Mouse (Mus musculus) myocyte (in vitro differentiated cells): ENCODE data around the gene Zfp729a.
"Not testable (repeated sequence)": the region's sequence is repeated elsewhere in the genome, so short reads cannot be mapped to it uniquely, and the experiment has no call there.

Experiments used
- E2F4 ChIP-seq: IDR thresholded peaks from one replicate; pipeline ENCODE4 v1.6.1; 2011; ENCODE audit warnings: mild to moderate bottlenecking, control low read depth, moderate library complexity; ENCODE audit not compliant: insufficient read depth
- MYOG ChIP-seq, 3 experiments: IDR thresholded peaks; one replicate each; pipeline ENCODE4 v1.6.1; 2011; ENCODE audit warnings: control low read depth in 2 of 3, low read depth in 2 of 3, mild to moderate bottlenecking in 2 of 3; ENCODE audit not compliant: insufficient read length in 2 of 3, control insufficient read depth in 1 of 3, insufficient read depth in 1 of 3
- POLR2A ChIP-seq: IDR thresholded peaks from one replicate; pipeline ENCODE4 v1.6.1; 2011; ENCODE audit warnings: low read depth, mild to moderate bottlenecking, control low read depth, moderate library complexity; ENCODE audit not compliant: insufficient read length
- TCF3 ChIP-seq: IDR thresholded peaks from one replicate; pipeline ENCODE4 v1.6.1; 2011; ENCODE audit warnings: low read depth, control low read depth; ENCODE audit not compliant: insufficient read length

- not testable (repeated sequence) for TF ChIP-seq POLR2A; MYOG (IDR thresholded peaks at IDR 0.05; ENCODE audit: control insufficient read depth in 1 of 3, insufficient read depth in 1 of 3, insufficient read length in 2 of 3, low read depth in 2 of 3); E2F4; TCF3
Observed at GRCm38 (mm10) chr13:67683841-67684240, 46.2 kb upstream of the Zfp729a start.
